Mouse (Mus musculus): Measurements from ENCODE around the gene Sorbs1. TPM values are rescaled to one million over a fixed set of nuclear protein-coding genes. Genes with fewer than 3 reads are reported as not detected.

The Sorbs1 gene
- polyA plus RNA-seq, 1 experiment: 79.3 TPM

GRCm38 (mm10) chr19:40253768-40254167 lies 259.8 kb downstream of the Sorbs1 start:
- Histone ChIP-seq H3K4me3 (replicated peaks; ENCODE audit: insufficient read depth, low read depth, low read length) (no peak overlapping the region), H3K27me3 (ENCODE audit: control insufficient read depth, insufficient read depth, low read length) (no peaks in the 10 kb centered on the region), H3K4me1 (ENCODE audit: control insufficient read depth, insufficient read depth, low read length) (no peaks in the 10 kb centered on the region), H3K27ac (ENCODE audit: insufficient read depth, low read length) (no peak overlapping the region)
- no peak for DNase-seq
- TF ChIP-seq CTCF (IDR thresholded peaks at IDR 0.05; ENCODE audit: borderline replicate concordance, insufficient read depth, low read depth, low read length): no peak
- no peak for TF ChIP-seq POLR2A (IDR thresholded peaks at IDR 0.05; ENCODE audit: borderline replicate concordance, insufficient read depth, low read length)
- 59% methylated on average over 13 of the region's 13 CpGs for WGBS

GRCm38 (mm10) chr19:40251115-40251514 lies 262.5 kb downstream of the Sorbs1 start:
- H3K4me3 ChIP-seq (replicated peaks; ENCODE audit: insufficient read depth, low read depth, low read length): no peak overlapping the region
- no peak for DNase-seq
- H3K27ac ChIP-seq (ENCODE audit: insufficient read depth, low read length): no peak overlapping the region
- no peaks in the 10 kb centered on the region for H3K27me3 ChIP-seq (ENCODE audit: control insufficient read depth, insufficient read depth, low read length)
- no peaks in the 10 kb centered on the region for H3K4me1 ChIP-seq (ENCODE audit: control insufficient read depth, insufficient read depth, low read length)
- TF ChIP-seq POLR2A (IDR thresholded peaks at IDR 0.05; ENCODE audit: borderline replicate concordance, insufficient read depth, low read length) (no peak), CTCF (IDR thresholded peaks at IDR 0.05; ENCODE audit: borderline replicate concordance, insufficient read depth, low read depth, low read length) (no peak)
- 82% methylated on average over 4 of the region's 4 CpGs for WGBS

- WGBS: 79% methylated on average over 11 of the region's 11 CpGs
- DNase-seq: no peak
- Histone ChIP-seq H3K27ac (ENCODE audit: insufficient read depth, low read length) (no peak overlapping the region), H3K27me3 (ENCODE audit: control insufficient read depth, insufficient read depth, low read length) (no peaks in the 10 kb centered on the region), H3K4me1 (ENCODE audit: control insufficient read depth, insufficient read depth, low read length) (no peaks in the 10 kb centered on the region), H3K4me3 (replicated peaks; ENCODE audit: insufficient read depth, low read depth, low read length) (no peak overlapping the region)
- TF ChIP-seq CTCF (IDR thresholded peaks at IDR 0.05; ENCODE audit: borderline replicate concordance, insufficient read depth, low read depth, low read length): no peak
- TF ChIP-seq POLR2A (IDR thresholded peaks at IDR 0.05; ENCODE audit: borderline replicate concordance, insufficient read depth, low read length): no peak
These were observed 264.2 kb downstream of the Sorbs1 start for GRCm38 (mm10) chr19:40249352-40249751.

- no peak overlapping the region for H3K4me3 ChIP-seq (replicated peaks; ENCODE audit: insufficient read depth, low read depth, low read length)
- no peak overlapping the region for H3K27ac ChIP-seq (ENCODE audit: insufficient read depth, low read length)
- no peaks in the 10 kb centered on the region for H3K4me1 ChIP-seq (ENCODE audit: control insufficient read depth, insufficient read depth, low read length)
- H3K27me3 ChIP-seq (ENCODE audit: control insufficient read depth, insufficient read depth, low read length): no peaks in the 10 kb centered on the region
- 92% methylated on average over 5 of the region's 5 CpGs for WGBS
- DNase-seq: no peak
- TF ChIP-seq POLR2A (IDR thresholded peaks at IDR 0.05; ENCODE audit: borderline replicate concordance, insufficient read depth, low read length) (no peak), CTCF (IDR thresholded peaks at IDR 0.05; ENCODE audit: borderline replicate concordance, insufficient read depth, low read depth, low read length) (no peak)
These were observed 265.1 kb downstream of the Sorbs1 start for GRCm38 (mm10) chr19:40248476-40248875.

GRCm38 (mm10) chr19:40247268-40247666 lies 266.3 kb downstream of the Sorbs1 start:
- 79% methylated on average over 5 of the region's 5 CpGs for WGBS
- Histone ChIP-seq H3K27me3 (ENCODE audit: control insufficient read depth, insufficient read depth, low read length) (no peaks in the 10 kb centered on the region), H3K4me1 (ENCODE audit: control insufficient read depth, insufficient read depth, low read length) (no peaks in the 10 kb centered on the region), H3K4me3 (replicated peaks; ENCODE audit: insufficient read depth, low read depth, low read length) (no peak overlapping the region), H3K27ac (ENCODE audit: insufficient read depth, low read length) (no peak overlapping the region)
- no peak for DNase-seq
- TF ChIP-seq CTCF (IDR thresholded peaks at IDR 0.05; ENCODE audit: borderline replicate concordance, insufficient read depth, low read depth, low read length) (no peak), POLR2A (IDR thresholded peaks at IDR 0.05; ENCODE audit: borderline replicate concordance, insufficient read depth, low read length) (no peak)

- DNase-seq: no peak
- 87% methylated on average over 7 of the region's 7 CpGs for WGBS
- TF ChIP-seq CTCF (IDR thresholded peaks at IDR 0.05; ENCODE audit: borderline replicate concordance, insufficient read depth, low read depth, low read length): no peak
- no peak for TF ChIP-seq POLR2A (IDR thresholded peaks at IDR 0.05; ENCODE audit: borderline replicate concordance, insufficient read depth, low read length)
- H3K4me3 ChIP-seq (replicated peaks; ENCODE audit: insufficient read depth, low read depth, low read length): no peak overlapping the region
- H3K27me3 ChIP-seq (ENCODE audit: control insufficient read depth, insufficient read depth, low read length): no peaks in the 10 kb centered on the region
- H3K4me1 ChIP-seq (ENCODE audit: control insufficient read depth, insufficient read depth, low read length): no peaks in the 10 kb centered on the region
- H3K27ac ChIP-seq (ENCODE audit: insufficient read depth, low read length): no peak overlapping the region
These were observed 266.8 kb downstream of the Sorbs1 start for GRCm38 (mm10) chr19:40246646-40247267.

Other genes starting within 250 kb of the Sorbs1 start
- gene Pdlim1, start 241.9 kb downstream of the Sorbs1 start, polyA plus RNA-seq (2012; rRNA removed): 20.1 and 23.2 TPM in 2 replicates
- 25.3 and 32.2 TPM in 2 replicates for gene Aldh18a1, start 74.7 kb upstream of the Sorbs1 start, polyA plus RNA-seq (2012; rRNA removed)
- 16.4 and 18.9 TPM in 2 replicates for gene Tctn3, start 98.5 kb upstream of the Sorbs1 start, polyA plus RNA-seq (2012; rRNA removed)
- gene Entpd1, start 98.6 kb upstream of the Sorbs1 start, polyA plus RNA-seq (2012; rRNA removed): 7.5 and 12.0 TPM in 2 replicates
- 0.07 TPM in 1 of 2 replicates, not detected in the other for gene Cc2d2b, start 235.0 kb upstream of the Sorbs1 start, polyA plus RNA-seq (2012; rRNA removed)

Measured in cerebellum, adult 2 months (tissue).